Mouse (Mus musculus): ENCODE measurements around the gene Dnpep. TPM values are rescaled to one million over a fixed set of nuclear protein-coding genes. Genes with fewer than 3 reads are reported as not detected.

Dnpep gene
- total RNA-seq (2021) = 10 to 100 TPM; 89.5 to 89.8 TPM

DNA sequence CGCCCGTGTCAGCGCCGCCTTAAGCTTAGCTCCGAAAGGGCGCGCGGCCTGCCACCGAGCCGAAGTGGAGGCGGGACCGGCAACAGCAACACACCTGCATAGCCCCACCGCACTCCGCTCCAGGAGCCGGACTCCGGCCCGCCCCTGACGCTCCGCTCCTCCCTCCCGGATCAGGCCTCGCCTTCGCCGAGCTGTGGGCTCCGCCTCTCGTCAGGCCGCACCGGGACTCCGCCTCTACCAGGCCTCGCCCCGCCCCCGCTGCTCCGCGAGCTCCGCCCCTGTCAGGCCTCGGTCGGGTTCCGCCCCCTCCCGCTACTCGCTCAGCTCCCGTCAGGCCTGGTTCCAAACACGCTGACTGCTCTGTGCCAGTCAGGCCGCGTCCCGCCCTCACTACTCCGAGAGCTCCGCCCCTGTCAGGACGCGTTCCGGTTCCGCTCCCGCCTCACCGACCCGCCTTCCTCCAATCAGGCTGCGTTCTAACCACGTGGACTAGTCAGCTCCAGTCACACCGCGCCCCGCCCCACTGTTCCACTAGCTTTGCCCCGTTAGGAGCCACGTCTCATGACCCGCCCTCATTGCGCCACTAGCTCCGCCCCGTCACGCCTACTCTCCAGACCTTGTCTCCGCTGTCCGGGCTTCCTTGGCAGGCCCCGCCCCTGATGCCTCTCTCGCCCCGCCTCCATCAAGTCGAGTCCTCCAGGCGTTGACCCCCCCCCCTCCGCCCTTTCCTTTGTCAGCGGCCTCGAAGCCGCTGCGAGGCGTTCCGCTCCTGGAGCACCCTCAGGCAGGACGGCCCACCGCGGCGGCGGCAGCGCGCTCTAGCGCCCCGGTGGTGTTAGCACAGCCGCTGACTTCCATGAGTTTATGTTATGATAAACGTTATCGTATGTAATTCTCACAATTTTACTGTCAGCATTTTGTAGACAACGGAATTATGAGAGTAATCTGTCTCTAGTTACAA is at the start of gene Dnpep:
Gene Dnpep, minus strand, starts transcription at position 750 of the 961 bp plus-strand sequence.
- DNase-seq = peak; percentile 100

GRCm38 (mm10) chr1:75365510-75366137 is 47.8 kb upstream of the Dnpep start:
- DNase-seq = no peak

GRCm38 (mm10) chr1:75363868-75364267 is 46.1 kb upstream of the Dnpep start:
- DNase-seq = no peak

DNA sequence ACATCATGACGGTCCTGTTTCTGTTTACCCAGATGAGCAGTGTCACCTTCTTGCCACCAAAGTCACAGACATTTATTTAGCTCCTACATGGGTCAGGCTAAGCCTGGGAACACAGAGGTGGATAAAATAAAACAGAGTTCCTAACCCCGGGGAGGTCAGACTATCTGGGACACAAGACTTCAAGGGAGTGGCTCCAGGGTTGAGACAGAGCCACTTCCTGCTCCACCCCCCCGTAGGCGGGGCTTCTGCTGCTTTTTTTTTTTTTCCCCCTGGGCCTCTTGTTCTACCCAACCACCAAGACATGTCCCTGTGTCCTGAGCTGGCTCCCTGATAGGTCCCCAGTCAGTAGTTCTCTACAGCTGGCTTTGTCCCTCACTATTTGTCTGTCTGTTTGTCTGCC is 44.0 kb upstream of the Dnpep start:
- DNase-seq = peak; percentile 64

DNA sequence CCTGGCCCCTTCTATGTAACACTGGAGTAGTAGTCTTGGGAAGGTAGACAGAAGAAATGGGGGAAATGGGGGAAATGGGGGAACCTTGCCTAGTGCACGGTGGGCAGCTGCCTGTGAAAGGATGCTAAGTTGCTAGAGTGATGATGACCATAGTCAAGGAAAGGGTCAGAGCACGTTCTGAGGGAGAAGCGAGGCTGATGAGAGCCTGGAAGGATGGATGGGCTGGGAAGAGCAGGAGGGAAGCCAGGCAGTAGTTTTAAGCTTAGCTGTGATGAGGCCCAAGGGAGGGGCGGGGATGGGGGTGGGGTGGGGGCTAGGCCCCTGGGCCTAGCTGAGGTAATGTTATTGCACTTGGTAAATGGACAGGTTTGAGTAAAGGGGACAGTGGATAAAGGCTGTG is 43.3 kb upstream of the Dnpep start:
- no peak for DNase-seq

DNA sequence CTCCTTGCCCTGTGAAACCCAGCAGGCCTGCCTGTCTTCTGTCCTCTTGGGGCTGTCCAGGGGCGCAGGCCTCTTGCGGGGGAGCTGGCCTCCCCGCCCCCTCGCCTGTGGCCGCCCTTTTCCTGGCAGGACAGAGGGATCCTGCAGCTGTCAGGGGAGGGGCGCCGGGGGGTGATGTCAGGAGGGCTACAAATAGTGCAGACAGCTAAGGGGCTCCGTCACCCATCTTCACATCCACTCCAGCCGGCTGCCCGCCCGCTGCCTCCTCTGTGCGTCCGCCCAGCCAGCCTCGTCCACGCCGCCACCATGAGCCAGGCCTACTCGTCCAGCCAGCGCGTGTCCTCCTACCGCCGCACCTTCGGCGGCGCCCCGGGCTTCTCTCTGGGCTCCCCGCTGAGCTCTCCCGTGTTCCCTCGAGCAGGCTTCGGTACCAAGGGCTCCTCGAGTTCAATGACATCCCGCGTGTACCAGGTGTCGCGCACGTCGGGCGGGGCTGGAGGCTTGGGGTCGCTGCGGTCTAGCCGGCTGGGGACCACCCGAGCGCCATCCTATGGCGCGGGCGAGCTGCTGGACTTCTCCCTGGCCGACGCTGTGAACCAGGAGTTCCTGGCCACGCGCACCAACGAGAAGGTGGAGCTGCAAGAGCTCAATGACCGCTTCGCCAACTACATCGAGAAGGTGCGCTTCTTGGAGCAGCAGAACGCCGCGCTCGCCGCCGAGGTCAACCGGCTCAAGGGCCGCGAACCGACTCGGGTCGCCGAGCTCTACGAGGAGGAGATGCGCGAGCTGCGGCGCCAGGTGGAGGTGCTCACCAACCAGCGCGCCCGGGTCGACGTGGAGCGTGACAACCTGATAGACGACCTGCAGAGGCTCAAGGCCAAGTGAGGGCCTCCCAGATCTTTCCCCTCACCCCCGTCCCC is 42.6 kb upstream of the Dnpep start, which contains the start of gene Des:
Gene Des, plus strand, starts transcription at position 218 of the 920 bp plus-strand sequence.
- peak; percentile 90 for DNase-seq

DNA sequence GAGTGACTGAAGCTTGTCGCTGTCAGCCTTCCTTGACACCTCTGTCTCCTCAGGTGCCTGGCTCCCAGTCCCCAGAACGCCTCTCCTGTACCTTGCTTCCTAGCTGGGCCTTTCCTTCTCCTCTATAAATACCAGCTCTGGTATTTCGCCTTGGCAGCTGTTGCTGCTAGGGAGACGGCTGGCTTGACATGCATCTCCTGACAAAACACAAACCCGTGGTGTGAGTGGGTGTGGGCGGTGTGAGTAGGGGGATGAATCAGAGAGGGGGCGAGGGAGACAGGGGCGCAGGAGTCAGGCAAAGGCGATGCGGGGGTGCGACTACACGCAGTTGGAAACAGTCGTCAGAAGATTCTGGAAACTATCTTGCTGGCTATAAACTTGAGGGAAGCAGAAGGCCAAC is 41.6 kb upstream of the Dnpep start:
- DNase-seq = peak; percentile 64

GRCm38 (mm10) chr1:75358009-75358408 is 40.2 kb upstream of the Dnpep start:
- no peak for DNase-seq

DNA sequence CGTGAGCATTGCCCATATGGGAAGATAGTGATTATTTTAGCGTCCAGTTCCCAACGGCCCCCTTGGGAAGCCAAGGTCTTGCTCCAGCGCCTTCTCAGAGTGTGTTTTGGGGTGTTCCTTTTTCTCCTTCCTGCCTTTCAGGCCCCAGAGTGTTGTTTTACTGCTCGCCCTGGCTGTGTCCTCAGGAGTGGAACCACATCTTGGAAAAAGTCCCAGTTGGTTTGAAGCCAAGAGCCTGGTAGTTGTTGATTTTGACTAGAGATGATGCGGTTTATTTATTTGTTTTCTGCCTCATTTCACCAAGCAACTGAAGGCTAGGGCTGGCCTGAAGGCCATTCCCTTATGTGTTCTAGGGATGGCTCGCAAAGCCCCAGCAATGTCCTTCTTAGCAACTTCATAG is 39.5 kb upstream of the Dnpep start:
- DNase-seq = peak; percentile 78

DNA sequence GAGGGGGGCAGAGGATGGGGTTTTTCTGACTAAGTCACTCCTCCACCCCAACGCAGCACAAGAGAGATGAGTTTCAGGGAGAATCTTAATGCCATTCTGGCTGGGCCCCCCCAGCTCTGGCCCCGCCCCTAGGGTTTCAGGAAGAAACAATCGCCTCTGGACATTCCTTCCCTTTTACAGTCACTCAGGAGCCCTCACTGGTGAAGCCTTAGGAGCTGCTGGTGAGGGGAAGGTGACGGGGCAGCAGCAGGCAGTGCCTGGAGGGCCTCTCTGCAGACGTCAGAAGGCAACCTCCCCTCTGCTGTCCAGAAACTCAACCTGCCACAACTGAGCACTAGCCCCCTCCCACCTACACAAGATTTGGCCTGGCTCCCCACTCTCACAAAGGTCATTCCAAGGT is 31.5 kb upstream of the Dnpep start:
- peak; percentile 12 for DNase-seq

DNA sequence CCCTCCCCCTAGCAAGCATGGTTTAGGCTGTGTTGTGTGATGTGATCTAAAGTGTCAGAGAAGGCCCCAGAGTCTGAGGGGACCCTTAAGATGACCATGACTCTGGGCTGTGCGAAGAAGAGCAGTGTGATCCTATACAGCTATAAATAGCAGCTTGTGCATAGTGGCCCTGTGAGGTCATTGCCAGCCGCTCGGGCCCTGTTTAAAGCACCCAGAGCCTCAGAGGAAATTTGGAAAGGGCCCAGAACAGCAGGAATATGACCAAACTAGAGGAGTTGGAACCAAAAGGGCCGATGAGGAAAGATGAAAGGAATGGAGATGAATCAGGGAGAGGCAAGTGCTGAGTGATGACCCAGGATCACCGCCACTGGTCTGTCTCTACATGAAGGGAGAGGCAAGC is 29.5 kb upstream of the Dnpep start:
- DNase-seq = peak; percentile 65

- DNase-seq = peak; percentile 48
Measured at GRCm38 (mm10) chr1:75345036-75345935, 27.5 kb upstream of the Dnpep start.

DNA sequence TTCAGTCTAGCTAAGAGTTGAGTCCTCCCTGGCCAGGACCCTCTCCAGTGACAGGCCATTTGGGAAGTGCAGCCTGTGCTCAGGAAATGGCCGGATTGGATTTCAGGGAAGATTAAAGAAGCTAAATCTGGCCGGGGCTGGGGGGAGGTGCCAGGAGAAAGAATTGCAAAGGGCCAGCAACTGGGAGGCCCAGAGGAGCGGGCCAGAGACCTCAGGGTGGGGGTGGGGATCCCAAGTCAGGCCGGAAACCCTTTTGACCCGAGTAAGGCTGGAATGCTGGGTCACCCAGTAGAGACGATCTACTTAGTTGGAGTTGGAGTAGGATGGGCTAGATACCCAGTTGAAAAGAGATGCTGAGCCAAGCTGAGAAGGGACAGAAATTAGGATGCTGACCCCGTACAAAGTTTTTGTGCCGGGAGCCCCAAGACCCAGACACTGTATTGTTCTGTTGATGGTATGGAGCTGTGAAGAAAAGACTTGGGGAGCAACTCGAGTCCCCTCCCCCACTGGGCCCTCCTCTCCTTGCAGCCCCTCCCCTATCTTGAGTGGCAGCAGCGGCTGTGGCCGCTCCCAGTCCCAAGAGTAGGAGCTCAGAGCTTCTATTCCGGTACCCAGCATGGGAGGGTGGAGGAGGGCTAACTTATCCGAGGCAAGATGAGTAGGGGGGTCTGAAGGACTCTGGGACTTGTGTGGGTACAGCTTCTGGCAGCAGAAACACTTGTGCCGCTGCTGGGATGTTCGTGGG is 26.7 kb upstream of the Dnpep start:
- peak; percentile 47 for DNase-seq

GRCm38 (mm10) chr1:75342874-75343416 is 25.2 kb upstream of the Dnpep start:
- peak; percentile 78 for DNase-seq

DNA sequence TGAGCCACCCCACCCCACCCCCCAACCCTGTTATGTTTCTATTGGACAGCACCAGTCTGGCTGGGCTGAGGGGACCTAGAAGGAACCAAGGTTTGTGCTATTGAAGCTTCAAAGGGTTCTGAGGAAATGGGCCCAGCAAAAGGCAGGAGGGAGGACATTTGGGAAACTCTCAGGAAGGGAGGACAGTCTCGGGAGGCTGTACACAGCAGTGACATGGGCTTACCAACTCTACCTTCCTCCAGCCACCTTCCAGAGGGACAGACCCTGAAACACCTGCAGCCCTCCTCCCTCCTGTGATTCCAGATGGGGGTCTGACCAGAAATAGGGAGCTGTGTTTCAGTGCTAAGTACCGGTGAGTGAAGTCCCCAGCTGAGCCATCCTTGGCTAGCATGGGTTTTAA is 22.7 kb upstream of the Dnpep start:
- no peak for DNase-seq

GRCm38 (mm10) chr1:75339337-75339736 is 21.5 kb upstream of the Dnpep start:
- no peak for DNase-seq

GRCm38 (mm10) chr1:75338091-75338694 is 20.4 kb upstream of the Dnpep start:
- DNase-seq = no peak

GRCm38 (mm10) chr1:75337097-75337496 is 19.3 kb upstream of the Dnpep start:
- DNase-seq = no peak

GRCm38 (mm10) chr1:75336461-75336860 is 18.7 kb upstream of the Dnpep start:
- no peak for DNase-seq

DNA sequence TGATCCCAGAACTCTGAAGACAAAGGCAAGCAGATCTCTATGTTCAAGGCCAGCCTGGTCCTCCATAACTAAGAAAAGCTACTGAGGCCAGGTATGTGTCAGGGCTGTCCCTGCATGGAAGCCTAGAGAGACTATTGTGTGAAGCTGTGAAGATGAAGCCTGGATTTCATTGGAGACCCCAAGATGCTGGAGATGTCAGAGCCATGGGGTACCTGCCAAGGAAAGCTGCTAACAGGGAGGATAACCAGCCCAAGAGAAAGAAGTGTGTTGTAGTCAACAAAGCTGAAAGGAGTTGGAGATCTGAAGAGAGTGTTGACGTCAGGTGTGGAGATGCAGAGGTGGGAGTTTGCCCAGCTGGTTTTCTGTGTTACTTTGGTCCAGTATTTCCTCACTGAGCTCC is 13.5 kb upstream of the Dnpep start:
- no peak for DNase-seq

Data from heart, postnatal 4 days (tissue).